In the genomic region with DNA sequence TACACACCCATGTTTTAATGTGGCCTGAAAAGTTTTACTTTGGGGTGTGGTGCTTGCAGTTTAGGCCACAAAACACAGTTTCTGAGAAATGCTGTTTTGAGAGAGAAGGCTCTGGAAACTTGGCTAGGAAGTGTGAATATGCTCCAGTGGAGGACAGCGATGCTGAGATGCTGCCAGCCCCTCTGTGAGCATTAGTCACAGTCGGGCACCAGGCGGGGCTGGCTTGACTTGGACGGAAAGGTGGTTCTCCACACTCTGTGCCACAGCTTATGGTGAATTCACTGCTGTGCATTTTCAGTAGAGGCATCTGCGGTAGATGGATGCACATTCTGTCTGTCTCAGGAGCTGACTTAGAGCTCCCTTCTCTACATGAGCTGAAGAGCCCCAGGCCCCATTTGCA, we compare ENCODE assay signal across 15 mouse cellular contexts.
DNase-seq lines count a peak whose midpoint lies in the region; ATAC-seq and TF ChIP-seq lines count a peak whose summit lies in the region.
"Had no signal": no experiment of that assay in that cellular context is flagged by ENCODE, and none has a peak within 500 bp of the region (broad histone marks: within the 10 kb centered on the region; RNA-seq: fewer than 3 reads in every experiment).

No protein-coding gene starts in this region.

- 70% methylated on average over 5 of the region's 5 CpGs for WGBS in embryonic facial prominence, embryonic 14.5 days
- WGBS in liver, postnatal 0 days (ENCODE audit: insufficient replicate concordance) = 69% methylated on average over 5 of the region's 5 CpGs
- 91% methylated on average over 5 of the region's 5 CpGs for WGBS in forebrain, embryonic 11.5 days

- no peaks in the 10 kb centered on the region for H3K9me3 ChIP-seq in embryonic facial prominence, embryonic 14.5 days (ENCODE audit: control insufficient read depth, low read length)
- H3K9me3 ChIP-seq in liver, postnatal 0 days (ENCODE audit: low read length) = no peaks in the 10 kb centered on the region
- no peaks in the 10 kb centered on the region for H3K9me3 ChIP-seq in forebrain, embryonic 11.5 days (ENCODE audit: control insufficient read depth, low read length)
- H3K9me3 ChIP-seq: hindbrain, embryonic 13.5 days; liver, embryonic 13.5 days; neural tube, embryonic 15.5 days had no signal

- TF ChIP-seq CTCF in liver, postnatal 0 days (IDR thresholded peaks at IDR 0.05; ENCODE audit: low read depth) = no peak

- no peaks in the 10 kb centered on the region for H3K36me3 ChIP-seq in embryonic facial prominence, embryonic 14.5 days (ENCODE audit: control insufficient read depth, insufficient read depth, low read length)
- H3K36me3 ChIP-seq in liver, postnatal 0 days (replicated peaks; ENCODE audit: insufficient read depth, low read length) = no peaks in the 10 kb centered on the region
- H3K36me3 ChIP-seq in forebrain, embryonic 11.5 days (ENCODE audit: control insufficient read depth, insufficient read depth, low read length) = no peaks in the 10 kb centered on the region
- H3K36me3 ChIP-seq: hindbrain, embryonic 13.5 days; liver, embryonic 13.5 days; neural tube, embryonic 15.5 days had no signal

- H3K9ac ChIP-seq in embryonic facial prominence, embryonic 14.5 days (ENCODE audit: low read depth, low read length) = no peak overlapping the region
- H3K9ac ChIP-seq in liver, postnatal 0 days (replicated peaks) = no peak overlapping the region
- no peak overlapping the region for H3K9ac ChIP-seq in forebrain, embryonic 11.5 days (ENCODE audit: low read length)
- H3K9ac ChIP-seq: hindbrain, embryonic 13.5 days; liver, embryonic 13.5 days; neural tube, embryonic 15.5 days had no signal

- H3K4me1 ChIP-seq in embryonic facial prominence, embryonic 14.5 days (ENCODE audit: control insufficient read depth, insufficient read depth, low read length) = no peaks in the 10 kb centered on the region
- H3K4me1 ChIP-seq in liver, postnatal 0 days (ENCODE audit: insufficient read depth) = no peaks in the 10 kb centered on the region
- H3K4me1 ChIP-seq in forebrain, embryonic 11.5 days (replicated peaks; ENCODE audit: control insufficient read depth, insufficient read depth, low read length) = no peaks in the 10 kb centered on the region
- H3K4me1 ChIP-seq: hindbrain, embryonic 13.5 days; liver, embryonic 13.5 days; neural tube, embryonic 15.5 days had no signal

- DNase-seq in heart, adult 11 months = peak; percentile 78
- DNase-seq in heart, adult 9 months (ENCODE audit: low spot score in 2 of 2) = no peak
- peak; percentile 21 for DNase-seq in urinary bladder, postnatal 14 days (ENCODE audit: low spot score)
- DNase-seq in urinary bladder, adult 2 months (ENCODE audit: low spot score) = no peak
- DNase-seq in embryonic facial prominence, embryonic 14.5 days (ENCODE audit: low spot score) = peak; percentile 71
- no peak for DNase-seq in liver, postnatal 0 days
- no peak for DNase-seq in forebrain, embryonic 11.5 days (ENCODE audit: low spot score)
- no peak for DNase-seq in embryo, embryonic 10 days (ENCODE audit: low spot score)
- DNase-seq: kidney, adult 2 months; liver, embryonic 13.5 days had no signal

- TF ChIP-seq EP300 in liver, postnatal 0 days (IDR thresholded peaks at IDR 0.05; ENCODE audit: low read depth) = no peak

- no peak overlapping the region for H3K4me2 ChIP-seq in embryonic facial prominence, embryonic 14.5 days (ENCODE audit: low read depth, low read length)
- H3K4me2 ChIP-seq in liver, postnatal 0 days (ENCODE audit: low read depth, low read length) = no peak overlapping the region
- H3K4me2 ChIP-seq in forebrain, embryonic 11.5 days (ENCODE audit: low read depth, low read length, severe bottlenecking) = no peak overlapping the region
- H3K4me2 ChIP-seq: heart, embryonic 11.5 days; hindbrain, embryonic 13.5 days; liver, embryonic 13.5 days; neural tube, embryonic 15.5 days had no signal

- H3K4me3 ChIP-seq in embryonic facial prominence, embryonic 14.5 days (ENCODE audit: low read depth, low read length) = no peak overlapping the region
- no peak overlapping the region for H3K4me3 ChIP-seq in liver, postnatal 0 days (ENCODE audit: low read depth, low read length)
- H3K4me3 ChIP-seq in forebrain, embryonic 11.5 days (ENCODE audit: low read depth, low read length) = no peak overlapping the region
- H3K4me3 ChIP-seq: hindbrain, embryonic 13.5 days; liver, embryonic 13.5 days; neural tube, embryonic 15.5 days had no signal

- ATAC-seq in embryonic facial prominence, embryonic 14.5 days (ENCODE audit: low read depth) = peak; percentile 67
- ATAC-seq in liver, postnatal 0 days = no peak
- ATAC-seq in forebrain, embryonic 11.5 days (replicated peaks; ENCODE audit: low FRiP score) = no peak
- ATAC-seq: CD4-positive, CD25-positive, alpha-beta regulatory T cell, adult 4 months had no signal

- H3K27ac ChIP-seq in embryonic facial prominence, embryonic 14.5 days (replicated peaks; ENCODE audit: low read depth, low read length) = peak overlapping the region; percentile 39; the same call in 1 of the 2 replicates
- no peak overlapping the region for H3K27ac ChIP-seq in liver, postnatal 0 days (ENCODE audit: low read depth)
- H3K27ac ChIP-seq in forebrain, embryonic 11.5 days (ENCODE audit: low read depth, low read length) = no peak overlapping the region
- H3K27ac ChIP-seq: hindbrain, embryonic 13.5 days; liver, embryonic 13.5 days; macrophage; neural tube, embryonic 15.5 days had no signal

- no peaks in the 10 kb centered on the region for H3K27me3 ChIP-seq in embryonic facial prominence, embryonic 14.5 days (replicated peaks; ENCODE audit: control insufficient read depth, insufficient read depth, low read length)
- H3K27me3 ChIP-seq in liver, postnatal 0 days (ENCODE audit: insufficient read depth, low read length) = no peaks in the 10 kb centered on the region
- no peaks in the 10 kb centered on the region for H3K27me3 ChIP-seq in forebrain, embryonic 11.5 days (ENCODE audit: control insufficient read depth, insufficient read depth, low read length)
- H3K27me3 ChIP-seq: hindbrain, embryonic 13.5 days; liver, embryonic 13.5 days; neural tube, embryonic 15.5 days had no signal

Comparison
In these comparisons a context has a peak if more than half of its experiments do, and no peak if none do; other contexts are left out.
1. DNase-seq: peak in heart, adult 11 months (single experiment), urinary bladder, postnatal 14 days (single experiment) and embryonic facial prominence, embryonic 14.5 days (single experiment); none in heart, adult 9 months (0 of 2), urinary bladder, adult 2 months (single experiment), liver, postnatal 0 days (single experiment), forebrain, embryonic 11.5 days (single experiment) and embryo, embryonic 10 days (single experiment).